Mouse (Mus musculus) cerebellum, adult 2 months (tissue): Measurements from ENCODE around the gene Zfp365.

Experiments used
- CTCF ChIP-seq: fragments of 200-500 bp; IDR thresholded peaks from 2 replicates; pipeline ENCODE4 v1.5.1; 2011; ENCODE audit warnings: low read depth, mild to moderate bottlenecking, control low read depth, low read length, moderate library complexity, borderline replicate concordance; ENCODE audit not compliant: insufficient read depth
- POLR2A ChIP-seq: fragments of 200-500 bp; IDR thresholded peaks from 2 replicates; pipeline ENCODE4 v1.6.1; 2011; ENCODE audit warnings: low read length, control low read depth, borderline replicate concordance; ENCODE audit not compliant: insufficient read depth

DNA sequence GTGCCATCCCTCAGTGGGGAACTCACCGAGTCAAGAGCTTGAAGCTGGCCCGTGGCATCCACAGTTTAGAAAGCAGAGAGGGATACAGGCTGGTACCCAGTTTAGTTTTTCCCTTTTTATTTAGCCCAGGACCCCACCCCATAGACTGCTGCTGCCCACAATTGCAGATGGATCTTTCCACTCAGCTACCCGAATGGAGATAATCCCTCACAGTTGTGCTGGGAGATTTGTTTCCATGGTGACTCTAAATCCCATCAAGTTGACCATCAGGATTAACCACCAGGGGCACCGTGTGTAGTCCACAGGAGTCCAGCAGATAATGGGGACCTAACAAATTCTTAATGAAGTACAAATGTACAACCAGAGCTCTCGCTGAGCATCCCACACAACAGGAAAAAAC, 11.3 kb downstream of the Zfp365 start:
- TF ChIP-seq POLR2A (no peak), CTCF (no peak)
